Mouse (Mus musculus) skeletal muscle tissue, adult 2 months (tissue): ENCODE measurements around the gene Dnaaf5.

ENCODE experiments used
- DNase-seq: peaks from one replicate; pipeline ENCODE4 v3.0.0-alpha.2; 2012; ENCODE audit warnings: low read depth, low spot score

The Dnaaf5 gene

GRCm38 (mm10) chr5:139227645-139228044 lies 77.6 kb downstream of the Dnaaf5 start:
- no peak for DNase-seq

GRCm38 (mm10) chr5:139228318-139228717 lies 78.3 kb downstream of the Dnaaf5 start:
- no peak for DNase-seq

GRCm38 (mm10) chr5:139229716-139230115 lies 79.7 kb downstream of the Dnaaf5 start:
- DNase-seq = no peak

- no peak for DNase-seq
These were observed 82.1 kb downstream of the Dnaaf5 start for GRCm38 (mm10) chr5:139232083-139232482.

- no peak for DNase-seq
These were observed 84.4 kb downstream of the Dnaaf5 start for GRCm38 (mm10) chr5:139234423-139234822.
